Mouse (Mus musculus): ENCODE data around the gene Tmem119. TPM values are rescaled to one million over a fixed set of nuclear protein-coding genes. Genes with fewer than 3 reads are reported as not detected.
"Not testable (repeated sequence)": the region's sequence is repeated elsewhere in the genome, so short reads cannot be mapped to it uniquely, and the experiment has no call there.

Tmem119 gene
- polyA plus RNA-seq, 2 experiments from 2014 or later: not detected

DNA sequence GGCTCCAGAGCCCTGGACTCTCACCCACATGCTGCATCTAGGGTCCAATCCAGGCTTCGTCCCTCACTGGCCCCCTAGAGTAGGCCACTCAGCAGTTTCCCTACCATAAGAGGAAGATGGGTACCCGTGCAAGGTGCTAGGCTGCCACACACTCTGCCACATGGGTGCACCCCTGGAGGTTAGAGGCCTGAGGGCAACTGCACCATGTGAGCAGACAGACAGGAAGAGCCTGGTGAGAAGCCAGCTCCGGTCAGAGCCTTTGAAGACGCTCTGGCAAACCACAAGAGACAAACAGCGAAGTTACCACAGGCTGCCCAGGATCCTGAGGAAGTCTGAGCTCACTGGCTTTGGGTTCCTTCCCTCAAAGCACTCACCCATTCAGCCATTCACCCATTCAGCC is 13.3 kb downstream of the Tmem119 start:
- ATAC-seq: no peak

DNA sequence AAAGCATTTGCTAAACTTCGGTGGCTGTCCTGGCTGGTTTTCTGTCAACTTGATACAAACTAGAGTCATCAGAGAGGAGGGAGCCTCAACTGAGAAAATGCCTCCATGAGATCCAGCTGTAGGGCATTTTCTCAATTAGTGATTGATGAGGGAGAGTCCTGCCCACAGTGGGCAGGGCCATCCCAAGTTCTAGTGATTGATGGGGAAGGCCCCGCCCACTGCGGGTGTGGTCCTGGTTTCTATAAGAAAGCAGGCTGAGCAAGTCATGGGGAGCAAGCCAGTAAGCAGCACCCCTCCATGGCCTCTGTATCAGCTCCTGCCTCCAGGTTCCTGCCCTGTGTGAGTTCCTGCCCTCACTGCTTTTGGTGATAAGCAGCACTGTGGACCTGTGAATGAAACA is 16.2 kb downstream of the Tmem119 start:
- not testable (repeated sequence) for ATAC-seq

DNA sequence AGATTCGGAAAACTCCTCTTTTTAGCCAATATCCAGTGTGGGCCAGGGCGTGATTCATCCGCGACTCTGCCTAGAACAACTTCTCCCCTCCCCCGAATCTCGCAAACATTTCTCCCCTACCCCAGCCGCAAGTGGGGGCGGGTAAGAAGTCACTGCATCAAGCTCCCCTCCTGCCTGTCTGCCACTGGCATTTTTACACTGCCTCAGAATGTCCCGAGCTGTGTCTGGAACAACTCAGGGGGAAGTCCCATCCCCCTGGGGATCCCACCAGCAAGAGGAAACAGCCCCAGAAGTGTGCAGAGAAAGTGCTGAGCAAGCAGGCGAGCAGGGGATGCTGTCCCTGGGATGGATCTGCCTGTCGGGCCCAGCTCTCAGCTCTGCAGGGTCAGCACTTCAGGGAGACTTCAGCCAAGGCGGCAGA is 16.7 kb downstream of the Tmem119 start:
- no peak for ATAC-seq

DNA sequence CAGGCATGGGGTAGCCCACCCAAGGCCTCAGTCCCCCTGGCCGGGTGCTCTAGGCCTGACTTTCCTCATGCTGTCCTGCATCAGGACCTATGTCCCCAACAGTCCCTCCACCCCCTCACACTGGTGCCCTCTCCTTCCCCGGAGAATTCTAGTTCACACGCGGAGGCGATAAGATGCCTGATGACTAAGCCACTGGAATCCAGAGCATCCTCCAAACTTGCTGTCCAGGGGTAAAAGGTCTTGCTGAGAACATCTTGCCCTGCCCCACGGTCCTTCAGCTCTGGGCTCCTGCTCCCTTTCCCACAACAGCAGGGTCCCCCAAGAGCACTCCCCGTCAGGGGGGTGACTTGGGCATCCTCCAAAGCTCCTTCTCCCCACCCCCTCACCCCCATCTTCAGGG is 17.7 kb downstream of the Tmem119 start:
- no peak for ATAC-seq

DNA sequence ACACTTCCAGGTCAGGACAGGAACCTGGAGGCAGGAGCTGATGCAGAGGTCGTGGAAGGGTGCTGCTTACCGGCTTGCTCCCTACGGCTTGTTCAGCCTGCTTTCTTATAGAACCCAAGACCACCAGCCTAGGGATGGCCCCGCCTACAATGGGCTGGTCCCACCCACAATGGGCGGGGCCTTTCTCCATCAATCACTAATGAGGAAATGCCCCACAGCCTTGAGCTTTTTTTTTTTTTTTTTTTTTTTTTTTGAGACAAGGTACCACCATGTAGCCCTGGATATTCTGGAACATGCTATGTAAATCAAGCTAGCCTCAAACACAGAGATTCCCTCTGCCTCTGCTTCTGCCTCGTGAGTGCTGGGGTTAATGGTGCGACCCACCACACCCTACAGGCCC is 18.4 kb downstream of the Tmem119 start:
- no peak for ATAC-seq

DNA sequence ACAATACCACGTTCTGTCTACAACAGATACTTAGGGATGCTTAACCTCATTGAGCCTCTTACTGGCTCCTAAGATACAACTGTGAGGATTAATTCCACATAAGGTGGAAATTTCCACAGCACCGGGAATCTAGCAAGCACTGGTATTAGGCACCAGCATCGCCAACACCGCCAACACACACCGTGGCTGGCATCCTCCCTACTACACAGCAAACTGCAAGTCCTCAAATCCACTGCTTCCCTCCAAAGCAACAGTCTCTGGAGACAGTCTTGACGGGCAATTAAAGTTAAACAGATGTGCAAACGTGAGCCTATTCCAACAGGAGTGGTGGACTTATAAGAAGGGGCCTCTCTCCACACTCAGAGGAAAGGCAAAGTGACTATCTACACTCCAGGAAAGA is 19.1 kb downstream of the Tmem119 start:
- ATAC-seq: no peak

DNA sequence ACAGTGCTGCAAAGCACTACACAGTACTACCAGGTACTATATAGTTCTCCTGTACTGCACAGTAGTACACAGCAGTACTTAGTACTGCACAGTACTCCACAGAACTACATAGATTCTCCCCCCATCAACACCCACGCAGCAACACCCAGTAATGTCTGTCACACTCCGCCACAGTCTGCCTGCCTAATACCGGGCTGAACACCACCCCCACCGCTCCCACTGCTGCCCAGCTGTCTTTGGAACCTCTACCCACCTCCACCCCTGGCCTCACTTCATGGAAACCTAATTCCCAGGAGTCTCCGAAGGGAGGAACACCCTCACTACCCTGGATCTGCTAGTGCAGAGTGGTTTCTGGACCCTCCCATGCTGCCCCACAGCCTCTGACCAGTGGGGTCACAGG is 19.6 kb downstream of the Tmem119 start:
- no peak for ATAC-seq

DNA sequence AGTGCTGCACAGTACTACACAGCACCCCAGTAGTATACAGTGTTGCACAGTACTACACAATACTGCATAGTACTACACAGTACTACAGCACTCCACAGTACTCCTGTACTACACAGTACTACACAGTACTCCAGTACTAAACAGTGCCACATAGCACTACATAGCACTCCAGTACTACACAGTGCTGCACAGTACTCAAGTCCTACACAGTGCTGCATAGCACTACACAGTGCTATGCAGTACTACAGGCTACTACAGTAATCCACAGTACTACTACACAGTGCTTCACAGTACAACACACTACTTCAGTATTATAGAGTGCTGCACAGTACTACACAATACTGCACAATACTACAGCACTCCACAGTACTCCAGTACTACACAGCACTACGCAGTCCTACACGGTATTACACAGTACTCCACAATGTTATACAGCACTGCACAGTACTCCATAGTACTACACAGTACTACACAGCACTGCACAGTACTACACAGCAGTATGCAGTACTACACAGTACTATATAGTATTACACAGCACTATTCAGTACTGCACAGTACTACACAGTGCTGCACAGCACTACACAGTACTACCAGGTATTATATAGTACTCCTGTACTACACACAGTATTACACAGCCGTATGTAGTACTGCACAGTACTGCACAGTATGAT is 20.1 kb downstream of the Tmem119 start:
- no peak for ATAC-seq

DNA sequence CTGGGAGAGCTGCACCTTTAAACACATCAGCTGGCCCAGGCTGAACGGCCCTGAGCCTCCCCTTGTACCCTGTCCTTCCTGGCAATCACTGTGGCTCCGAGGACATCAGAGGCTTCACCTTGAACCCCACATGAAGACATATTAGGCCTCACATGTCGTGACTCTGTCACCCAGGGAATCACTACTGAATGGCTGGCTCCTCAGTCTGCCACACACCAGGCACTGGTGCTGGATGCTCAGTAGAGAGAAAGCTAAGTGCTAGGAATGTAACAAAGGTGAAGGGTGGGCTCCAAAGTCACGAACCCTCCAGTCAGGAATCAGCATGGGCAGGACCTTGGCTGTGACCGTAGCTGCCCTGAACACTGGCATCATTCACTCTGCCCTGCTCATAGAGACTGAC is 20.7 kb downstream of the Tmem119 start:
- no peak for ATAC-seq

DNA sequence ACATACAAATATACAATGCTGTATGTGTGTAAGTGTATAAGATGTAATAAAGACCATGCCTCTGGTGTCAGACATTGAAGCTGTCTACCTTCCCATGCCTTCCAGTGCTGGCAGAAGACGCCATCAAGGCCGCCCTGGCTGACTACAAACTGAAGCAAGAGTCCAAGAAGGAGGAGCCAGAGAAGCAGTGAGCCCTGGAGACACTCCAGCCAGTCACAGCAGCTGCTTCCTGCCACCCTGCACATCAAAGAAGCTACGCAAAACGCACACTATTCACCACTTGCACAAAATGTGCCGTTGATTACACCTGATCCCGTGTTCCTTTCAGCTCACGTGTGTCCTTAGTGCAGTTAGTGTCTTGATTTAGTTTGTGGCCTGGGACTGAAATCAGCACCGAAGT is 22.6 kb downstream of the Tmem119 start:
- not testable (repeated sequence) for ATAC-seq

DNA sequence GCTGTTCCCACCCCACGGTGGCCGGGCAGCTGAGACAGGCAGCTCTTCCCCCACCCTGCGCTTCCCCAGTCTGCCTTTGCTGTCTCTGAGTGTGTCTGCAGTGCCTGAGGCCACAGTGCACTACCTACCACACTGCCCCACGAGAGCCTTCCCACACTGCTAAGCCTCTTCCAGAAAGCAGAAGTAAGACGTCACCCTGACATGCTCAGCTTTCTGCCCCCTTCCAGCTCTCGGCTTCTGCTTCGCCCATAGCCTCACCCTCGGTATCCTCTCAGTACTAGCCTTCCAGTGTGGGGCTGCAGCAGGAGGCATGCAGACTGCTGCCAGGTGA is 23.5 kb downstream of the Tmem119 start:
- no peak for ATAC-seq

DNA sequence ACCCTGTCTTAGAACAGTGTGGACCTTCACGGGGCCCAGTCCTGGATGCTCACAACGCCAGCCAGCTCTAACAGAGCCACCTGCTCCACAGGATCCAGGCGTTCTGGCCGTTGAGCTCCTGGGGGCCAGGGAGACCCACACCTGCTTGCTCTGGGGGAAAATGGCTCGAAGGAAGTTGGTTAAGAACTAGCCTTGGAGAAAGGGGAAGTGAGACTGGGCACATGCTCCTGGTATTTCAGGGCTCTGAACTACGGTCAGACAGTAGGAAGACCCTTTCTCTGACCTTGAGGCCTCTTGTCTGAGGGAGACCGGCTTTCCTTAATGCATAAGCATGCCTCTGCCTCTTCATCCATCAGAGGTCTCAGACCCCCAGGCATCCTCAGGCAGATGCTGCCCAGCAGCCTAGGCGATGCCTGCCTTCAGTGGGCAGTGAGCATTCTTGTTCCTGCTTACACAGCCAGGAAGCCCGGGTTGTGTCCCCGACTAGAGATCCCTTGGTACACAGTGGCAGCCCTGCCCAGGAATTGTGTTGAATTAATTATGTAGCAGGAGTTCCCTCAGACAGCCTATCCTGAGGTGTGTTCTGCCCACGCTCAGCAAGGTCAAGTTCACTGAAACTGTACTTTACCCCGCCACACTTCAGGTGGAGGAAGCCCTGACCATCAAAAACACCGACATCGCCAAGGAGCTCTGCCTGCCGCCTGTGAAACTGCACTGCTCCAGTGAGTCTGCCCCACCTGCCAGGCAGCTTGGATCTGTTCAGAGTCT is 24.0 kb downstream of the Tmem119 start:
- no peak for ATAC-seq

DNA sequence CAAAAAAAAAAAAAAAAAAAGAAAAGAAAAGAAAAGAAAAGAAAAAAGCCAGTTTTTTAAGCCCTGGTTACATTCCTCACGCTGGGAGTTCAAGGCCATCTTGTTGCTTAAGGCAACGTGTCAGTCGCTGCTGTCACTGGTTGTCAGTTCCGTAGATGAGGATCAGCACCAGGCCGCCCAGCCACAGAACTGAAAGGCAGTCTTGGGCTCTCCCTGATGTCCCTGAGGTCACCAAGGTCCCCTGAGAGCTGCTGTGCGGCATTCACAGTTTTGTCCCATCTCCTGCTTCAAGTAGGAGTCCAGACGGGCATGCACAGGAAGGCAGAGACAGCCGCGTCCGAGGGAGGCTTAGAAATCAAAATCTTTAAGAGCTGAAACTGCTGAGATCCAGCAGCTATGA is 24.7 kb downstream of the Tmem119 start:
- no peak for ATAC-seq

DNA sequence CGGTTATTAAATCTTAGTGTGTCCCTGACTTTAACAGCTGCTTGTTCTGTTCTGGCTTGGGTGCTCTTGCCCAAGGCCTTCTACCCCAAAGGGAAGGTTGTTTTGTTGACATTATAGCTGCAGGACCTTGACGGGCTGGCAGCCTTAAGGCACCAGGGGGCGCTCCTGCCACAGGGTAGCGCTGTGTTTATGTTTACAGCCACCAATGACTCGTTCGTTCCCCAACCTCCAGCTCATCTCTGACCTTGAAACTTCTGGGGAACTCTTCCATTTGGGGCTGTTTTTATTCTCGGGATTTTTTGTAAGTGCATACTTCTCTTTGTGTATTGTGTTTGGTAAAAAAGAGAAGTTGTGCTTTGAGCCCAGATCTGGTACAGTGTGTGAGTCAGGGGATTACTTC is 26.7 kb downstream of the Tmem119 start:
- peak; percentile 41 for ATAC-seq

DNA sequence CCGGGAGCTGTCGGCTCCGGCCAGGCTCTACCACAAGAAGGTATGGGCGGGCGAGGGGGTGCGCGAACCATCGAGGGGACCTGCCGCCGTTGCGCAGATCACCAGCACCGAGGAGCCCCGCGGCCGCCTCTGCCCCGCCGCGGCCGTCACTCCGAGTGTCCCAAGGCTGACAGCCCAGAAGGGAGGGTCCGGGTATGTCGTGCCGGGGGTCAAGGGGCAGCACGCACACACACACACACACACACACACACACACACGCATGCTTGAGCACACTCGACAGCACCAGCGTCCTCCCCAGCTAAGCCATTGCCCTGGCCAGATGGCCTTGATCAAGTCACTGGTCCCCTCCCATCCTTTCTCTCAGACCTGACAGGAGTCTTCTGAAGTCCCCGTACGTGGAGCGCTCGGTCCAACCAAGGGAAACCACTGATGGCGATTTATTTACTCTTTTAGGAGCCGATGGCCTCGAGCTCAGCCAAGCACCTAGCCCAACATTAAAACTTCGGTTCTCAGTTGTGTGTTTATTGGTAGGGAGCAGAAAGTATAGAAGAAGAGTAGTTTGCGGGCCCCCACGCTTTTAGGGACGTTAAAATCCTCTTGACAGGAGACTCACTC is 27.3 kb downstream of the Tmem119 start:
- ATAC-seq: no peak

DNA sequence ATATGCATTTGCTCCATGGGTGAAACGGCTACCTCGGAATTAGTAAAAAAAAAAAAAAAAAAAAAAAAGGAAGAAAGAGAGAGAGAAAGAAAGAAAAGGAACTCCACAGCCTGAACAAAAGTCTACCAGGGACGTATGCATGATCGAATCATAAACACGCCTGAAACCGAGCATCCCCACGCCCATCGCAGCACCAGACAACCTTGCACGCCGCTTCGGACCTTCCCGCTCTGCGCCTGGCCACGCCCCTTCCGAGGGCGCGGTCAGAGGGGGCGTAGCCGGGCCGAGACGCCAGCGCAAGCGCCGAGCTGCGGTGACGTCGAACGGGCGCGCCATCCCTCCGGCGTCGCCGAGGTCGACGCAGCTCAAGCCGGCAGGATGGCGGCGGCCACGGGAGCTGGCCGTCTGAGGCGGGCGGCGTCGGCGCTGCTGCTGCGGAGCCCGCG is 27.8 kb downstream of the Tmem119 start, which contains the start of the genes Sart3 and Iscu:
Gene Sart3, minus strand, starts transcription at position 61 of the 446 bp plus-strand sequence.
Gene Iscu, plus strand, starts transcription at position 299 of the 446 bp plus-strand sequence.
- ATAC-seq: peak; percentile 77

DNA sequence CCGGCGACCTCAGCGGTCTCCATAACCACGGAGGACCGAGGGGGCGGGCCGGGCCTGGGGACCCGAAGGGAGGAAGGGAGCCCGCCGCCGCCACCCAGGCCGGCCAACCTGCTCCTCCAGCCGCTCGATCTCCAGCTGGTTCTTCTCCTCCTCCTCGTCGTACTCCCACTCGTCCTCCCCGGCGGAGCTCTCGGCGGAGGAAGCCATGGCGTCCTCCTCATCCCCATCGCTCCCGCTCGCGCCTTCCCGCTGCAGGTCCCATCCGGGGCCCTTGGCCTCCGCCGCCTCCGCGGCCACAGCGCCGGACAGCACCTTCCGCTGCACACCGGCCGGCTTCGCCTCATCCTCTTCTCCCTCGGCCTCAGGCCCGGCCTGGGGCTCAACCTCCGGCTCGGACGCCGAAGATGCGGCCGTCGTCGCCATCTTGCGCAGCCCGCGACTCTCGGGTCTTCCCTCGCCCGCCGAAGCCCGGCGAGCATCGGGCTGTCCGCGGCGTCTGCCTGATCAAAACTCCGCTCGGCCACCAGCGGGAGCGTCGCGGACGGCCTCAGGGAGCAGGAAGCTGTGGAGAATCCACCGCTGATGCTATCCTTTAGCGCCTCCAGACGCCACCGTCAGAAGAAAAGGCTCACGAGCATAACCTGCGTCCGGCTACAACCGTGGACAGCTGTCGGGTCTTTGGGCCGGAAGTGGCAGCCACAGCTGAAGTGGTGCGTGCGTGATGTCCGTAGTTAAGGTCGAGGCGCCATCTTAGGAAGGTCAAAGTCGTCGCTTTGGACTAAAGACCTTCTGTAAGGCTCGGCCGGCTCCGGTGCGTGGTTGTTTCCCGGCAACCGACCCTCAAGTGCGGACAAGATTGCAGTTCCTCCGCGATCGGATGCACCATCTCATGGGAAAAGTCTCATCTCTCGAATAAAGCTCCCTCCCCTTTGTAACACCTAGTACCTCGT is 28.8 kb downstream of the Tmem119 start:
- ATAC-seq: peak; percentile 65

DNA sequence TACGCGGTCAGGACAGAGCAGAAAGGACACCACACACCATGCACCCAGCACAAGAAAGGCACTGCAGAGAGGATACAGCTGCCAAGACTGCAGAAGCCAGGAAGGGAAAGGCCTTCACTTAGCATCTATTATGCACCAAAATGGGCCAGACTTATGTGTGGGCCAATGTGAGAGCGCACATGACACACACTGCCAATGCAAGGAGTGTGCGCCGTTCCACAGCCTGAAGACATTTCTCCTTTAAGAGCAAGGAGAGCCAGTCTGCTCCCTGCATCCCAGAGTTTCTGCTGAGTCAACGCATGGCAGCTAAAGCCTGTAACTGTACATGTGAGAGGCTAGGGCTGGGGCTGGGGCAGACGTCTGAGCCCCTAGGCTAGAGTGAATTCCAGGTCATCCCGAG is 31.5 kb downstream of the Tmem119 start:
- ATAC-seq: no peak

DNA sequence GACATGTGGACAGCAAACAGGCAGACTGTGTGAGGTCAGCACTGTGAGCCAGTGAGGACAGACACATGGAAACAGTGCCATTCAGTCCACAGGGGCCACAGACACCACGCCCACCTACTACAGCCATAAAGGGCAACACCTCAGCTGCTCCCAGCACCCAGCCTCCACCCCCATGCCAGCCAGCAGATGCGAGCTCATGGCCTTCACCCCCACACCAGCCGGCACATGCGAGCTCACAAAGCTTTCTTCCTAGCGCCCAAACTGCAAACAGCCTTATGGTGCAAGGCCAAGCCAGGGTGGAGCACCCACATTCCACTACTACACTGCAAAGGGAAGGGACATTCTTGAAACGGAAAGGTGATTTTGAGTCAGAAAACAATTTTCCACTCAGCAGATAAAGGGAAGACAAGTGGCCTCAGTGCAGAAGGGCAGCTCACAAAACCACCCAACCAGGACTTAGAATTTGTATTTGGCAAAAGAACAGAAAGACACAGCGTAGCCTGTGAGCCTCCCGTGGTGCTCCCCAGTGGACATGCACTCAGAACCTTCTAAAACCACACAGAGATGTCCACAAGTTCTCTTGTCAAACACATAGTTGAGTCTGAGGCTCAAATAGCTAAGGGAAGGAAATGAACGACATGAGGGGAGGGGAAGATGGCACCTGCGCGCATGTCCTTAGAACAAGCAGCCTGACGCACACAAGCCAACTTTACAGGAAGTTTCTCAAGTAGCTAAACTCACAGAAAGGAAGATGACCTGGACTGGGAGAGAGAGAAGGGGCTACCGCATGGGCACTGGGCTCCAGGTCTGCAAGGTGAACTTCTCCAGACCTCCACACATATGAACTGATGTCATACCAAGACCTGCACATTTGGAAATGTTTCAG is 34.4 kb downstream of the Tmem119 start:
- no peak for ATAC-seq

DNA sequence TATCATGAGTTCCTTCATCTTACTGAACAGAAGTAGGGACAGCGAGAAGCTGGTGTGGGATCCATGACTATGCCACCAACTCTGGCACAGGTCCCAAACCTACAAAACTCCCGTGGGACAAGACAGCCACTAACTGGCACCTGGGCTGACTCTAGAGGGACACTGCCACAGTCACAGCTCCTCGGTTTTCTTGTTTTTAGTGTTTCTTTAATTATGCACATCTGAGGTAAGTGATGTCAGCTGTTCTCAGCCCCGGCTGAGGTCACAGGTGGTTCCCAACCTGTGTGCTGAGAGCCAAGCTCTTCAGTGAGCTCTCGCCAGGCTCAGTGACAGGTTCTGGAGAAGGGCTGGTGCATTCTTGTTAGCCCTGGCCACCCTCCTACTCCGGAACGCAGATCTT is 35.9 kb downstream of the Tmem119 start:
- ATAC-seq: no peak

DNA sequence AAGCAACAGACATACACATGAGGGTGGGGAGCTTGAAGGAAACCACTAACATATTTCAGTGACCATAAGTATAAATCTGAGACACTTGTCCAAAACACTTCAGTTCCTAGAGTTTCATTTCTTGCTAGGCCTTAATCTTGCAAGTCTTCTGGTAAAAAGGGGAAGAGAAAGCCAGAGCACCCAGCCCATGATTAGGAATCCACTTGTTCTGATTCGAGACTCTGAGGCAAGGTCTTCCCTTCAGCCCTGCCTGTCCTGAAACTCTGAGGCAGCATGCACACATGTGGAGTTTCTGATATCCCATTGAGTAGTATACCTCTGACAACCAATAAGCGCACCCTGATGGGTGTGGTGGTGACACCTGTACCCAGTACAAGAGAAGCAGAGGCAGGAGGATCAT is 38.7 kb downstream of the Tmem119 start:
- no peak for ATAC-seq

Measured in activated CD4-positive, CD25-positive, alpha-beta regulatory T cell, adult 4 months (primary cell).